Mouse (Mus musculus) megakaryocyte, embryonic 14.5 days (primary cell): ENCODE measurements at regions not wholly inside any gene's neighbourhood (a gene's known extent, or its start where the extent isn't known, plus 50 kb on each side); places are given as distances from the start of the nearest gene placed in this dataset.

Experiments
- FLI1 ChIP-seq: IDR thresholded peaks from 2 replicates; pipeline ENCODE4 v1.6.1; 2012; ENCODE audit warnings: low read length, inconsistent platforms, mixed read lengths
- GATA1 ChIP-seq: IDR thresholded peaks from 3 replicates; pipeline ENCODE4 v1.6.1; 2012; ENCODE audit warnings: mixed read lengths, low read length, inconsistent platforms, borderline replicate concordance

GRCm38 (mm10) chr9:31648551-31648950, 184.3 kb upstream of the Tmem45b start:
- TF ChIP-seq GATA1 (no peak), FLI1 (no peak)
